Mouse (Mus musculus): ENCODE measurements around the gene Csf1.
"Not testable (repeated sequence)": the region's sequence is repeated elsewhere in the genome, so short reads cannot be mapped to it uniquely, and the experiment has no call there.

Csf1 gene

GRCm38 (mm10) chr3:107748260-107748955, 11.9 kb downstream of the Csf1 start:
- no peak for DNase-seq (ENCODE audit: low spot score)

DNA sequence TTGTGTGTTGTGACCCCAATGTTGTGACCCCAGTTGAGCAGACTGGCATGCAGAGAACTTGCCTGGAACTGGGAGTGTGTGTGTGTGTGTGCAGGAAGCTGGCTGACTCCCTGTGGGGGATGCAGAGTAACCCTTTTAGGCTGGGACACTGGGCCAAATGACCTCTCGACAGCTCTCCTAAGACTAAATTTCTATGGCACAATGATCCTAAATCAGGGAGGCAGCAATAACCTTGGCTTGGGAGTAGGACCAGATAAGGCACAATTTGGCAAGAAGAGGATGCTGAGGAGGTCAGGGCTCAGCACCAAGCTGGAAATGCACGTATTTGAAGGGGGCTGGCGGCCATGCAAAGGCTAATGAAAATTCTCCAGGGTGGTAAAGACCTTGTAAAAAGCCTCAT, 14.2 kb downstream of the Csf1 start:
- DNase-seq (ENCODE audit: low spot score): no peak

GRCm38 (mm10) chr3:107743650-107744049, 16.6 kb downstream of the Csf1 start:
- no peak for DNase-seq (ENCODE audit: low spot score)

DNA sequence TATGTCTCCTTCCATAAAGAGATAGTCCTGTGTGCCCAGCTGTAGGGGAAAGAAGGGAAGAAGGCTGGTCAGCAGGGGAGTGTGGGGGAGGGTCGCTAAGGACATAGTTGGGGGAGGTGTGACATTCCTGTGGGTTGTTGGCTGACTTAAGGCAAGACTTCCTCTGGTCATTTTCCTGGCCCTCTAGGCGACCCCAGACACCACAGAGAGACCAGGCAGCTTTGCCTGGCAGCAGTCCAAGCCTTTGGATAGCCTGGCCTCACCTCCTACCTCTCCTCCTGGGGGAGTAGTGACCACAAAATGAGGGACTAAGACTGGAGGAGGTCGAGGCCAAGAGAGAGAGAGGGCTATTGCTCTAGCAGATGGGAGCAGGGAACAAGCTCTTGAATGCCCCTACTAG, 17.2 kb downstream of the Csf1 start:
- no peak for DNase-seq (ENCODE audit: low spot score)

DNA sequence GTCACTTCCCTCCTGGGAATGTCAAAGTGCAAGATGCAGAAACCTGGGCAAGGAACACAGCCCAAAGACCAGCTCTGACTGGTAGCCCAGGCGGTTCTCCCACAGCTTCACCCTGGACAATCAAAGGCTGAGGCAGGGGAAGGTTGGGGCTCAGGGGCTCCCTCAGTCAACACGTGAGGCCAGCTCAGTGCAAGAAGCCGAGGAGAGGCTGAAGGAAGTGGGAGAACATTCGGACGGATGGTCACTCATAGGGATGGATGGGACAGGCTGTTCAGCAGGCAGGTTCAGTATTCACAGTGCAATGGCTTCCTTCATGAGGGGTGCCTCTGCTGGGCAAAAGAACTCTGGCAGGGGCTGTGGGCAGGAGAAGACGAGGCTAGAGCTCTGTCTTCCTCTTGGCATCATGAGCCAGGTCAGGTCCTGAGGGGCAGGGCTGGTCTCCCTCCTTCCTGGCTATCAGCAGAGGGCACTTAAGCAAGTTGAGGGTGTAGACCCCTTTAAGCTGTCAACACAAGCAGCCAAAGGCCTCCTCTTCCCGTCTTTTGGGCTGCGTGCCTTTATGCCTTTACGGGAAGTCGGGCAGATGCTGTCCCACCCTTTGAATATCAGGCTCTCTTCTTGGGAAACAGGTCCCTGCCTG, 18.1 kb downstream of the Csf1 start:
- DNase-seq (ENCODE audit: low spot score): no peak

- no peak for DNase-seq (ENCODE audit: low spot score)
Measured at GRCm38 (mm10) chr3:107741387-107741786, 18.9 kb downstream of the Csf1 start.

DNA sequence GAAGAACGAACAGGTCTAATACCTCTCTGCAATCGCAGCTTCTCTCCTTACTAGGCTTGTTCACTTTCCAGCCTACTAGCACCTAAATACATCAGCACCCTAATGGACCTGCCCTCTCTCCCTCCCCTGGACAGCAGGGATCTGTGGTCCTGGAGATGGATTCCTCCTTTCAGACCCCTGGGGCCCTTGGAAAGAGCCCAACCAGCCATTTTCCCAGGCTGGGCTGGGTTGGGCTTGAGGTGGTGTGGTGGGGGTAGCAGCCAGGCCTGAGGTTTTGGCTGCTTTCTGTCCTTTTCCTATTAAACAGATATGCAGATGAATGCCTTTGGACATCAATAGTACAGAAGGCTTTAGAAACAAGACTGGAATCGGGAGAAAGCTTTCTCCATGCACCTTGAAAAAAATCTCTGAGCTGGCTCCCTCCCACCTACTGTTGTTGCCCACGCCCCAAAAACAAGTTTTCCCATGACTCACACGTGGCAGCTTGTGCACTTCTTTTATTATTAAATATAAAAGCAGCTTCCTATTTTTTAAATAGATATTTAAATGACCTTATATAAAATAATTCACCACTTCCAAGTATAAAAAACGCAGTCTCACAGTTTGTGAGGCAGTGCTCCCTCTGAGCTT, 19.6 kb downstream of the Csf1 start:
- DNase-seq (ENCODE audit: low spot score): peak; percentile 87

DNA sequence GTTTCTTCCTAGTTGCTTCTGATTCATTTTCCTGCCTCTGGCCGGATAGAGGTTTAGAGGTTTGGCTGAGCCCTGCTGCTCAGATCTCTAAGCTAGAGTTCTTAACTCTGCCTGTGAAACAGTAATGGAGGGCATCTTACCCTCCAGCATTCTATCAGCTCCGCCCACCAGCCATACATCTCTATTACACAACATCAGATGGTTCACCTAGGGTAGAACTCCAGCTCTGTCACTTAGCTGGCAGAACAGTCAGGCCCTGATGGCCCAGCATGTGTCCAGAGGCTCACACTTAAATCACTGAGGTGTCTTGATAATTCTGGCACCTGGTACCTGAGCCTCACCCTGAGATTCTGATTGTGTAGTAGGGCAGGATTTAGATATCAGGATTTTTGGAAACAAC, 20.3 kb downstream of the Csf1 start:
- DNase-seq (ENCODE audit: low spot score): no peak

DNA sequence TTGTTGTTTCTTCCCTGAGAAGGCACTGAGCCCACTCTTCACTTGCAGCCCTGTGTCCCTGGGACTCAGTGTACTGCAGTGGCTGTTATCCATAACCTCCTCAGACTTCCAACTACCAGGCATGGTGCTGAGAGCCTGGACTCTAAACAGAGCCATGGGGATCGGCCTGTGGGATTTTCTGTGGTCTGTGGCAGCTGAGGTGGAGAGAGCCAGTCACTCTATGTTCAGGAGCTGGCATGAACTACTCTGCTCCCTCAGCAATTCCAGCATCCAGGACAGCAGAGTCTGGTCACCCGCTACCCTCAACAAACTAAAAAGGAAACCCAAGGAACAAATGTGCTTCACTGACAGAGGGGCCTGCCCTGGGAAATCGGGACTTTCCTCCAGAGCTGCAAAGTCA, 20.8 kb downstream of the Csf1 start:
- DNase-seq (ENCODE audit: low spot score): no peak

DNA sequence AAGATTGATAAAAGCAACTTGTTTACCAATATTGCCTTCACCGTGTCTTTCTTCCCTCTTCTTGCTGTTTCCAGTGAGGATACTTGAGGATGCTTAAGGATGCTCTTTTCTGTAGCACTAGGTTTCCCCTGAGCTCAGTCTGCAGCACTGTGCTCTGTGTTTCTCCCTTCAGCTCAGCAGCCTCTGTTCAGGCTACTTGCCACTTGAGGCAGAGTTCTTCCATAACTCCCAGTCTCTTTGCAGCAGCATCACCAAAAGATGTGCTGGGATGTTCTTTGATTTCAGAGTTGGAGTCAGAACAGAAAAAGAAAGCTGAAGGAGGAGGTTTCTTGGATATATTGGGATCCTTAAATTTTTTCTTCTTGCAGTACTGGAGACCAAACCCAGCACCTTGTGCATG, 21.6 kb downstream of the Csf1 start:
- no peak for DNase-seq (ENCODE audit: low spot score)

GRCm38 (mm10) chr3:107737609-107738190, 22.6 kb downstream of the Csf1 start:
- no peak for DNase-seq (ENCODE audit: low spot score)

DNA sequence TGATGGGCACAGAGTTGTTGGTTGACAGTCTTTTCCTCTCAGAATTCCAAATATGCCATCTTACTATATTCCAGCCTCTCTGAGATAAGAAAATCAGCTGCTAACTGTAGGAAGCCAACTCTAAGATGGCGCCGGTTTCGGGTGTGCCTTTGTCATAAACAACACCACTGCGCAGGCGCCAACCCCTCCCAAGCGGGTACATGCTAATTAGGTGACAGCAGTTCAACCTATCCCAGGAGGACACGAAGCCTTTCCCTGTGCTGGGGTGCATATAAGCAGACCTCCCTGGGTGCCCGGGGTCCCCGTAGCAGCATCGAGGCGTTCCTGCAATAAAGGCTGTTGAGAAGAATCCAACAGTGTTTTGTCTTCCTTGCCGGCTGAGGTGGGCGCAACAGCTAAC, 24.6 kb downstream of the Csf1 start:
- not testable (repeated sequence) for DNase-seq (ENCODE audit: low spot score)

DNA sequence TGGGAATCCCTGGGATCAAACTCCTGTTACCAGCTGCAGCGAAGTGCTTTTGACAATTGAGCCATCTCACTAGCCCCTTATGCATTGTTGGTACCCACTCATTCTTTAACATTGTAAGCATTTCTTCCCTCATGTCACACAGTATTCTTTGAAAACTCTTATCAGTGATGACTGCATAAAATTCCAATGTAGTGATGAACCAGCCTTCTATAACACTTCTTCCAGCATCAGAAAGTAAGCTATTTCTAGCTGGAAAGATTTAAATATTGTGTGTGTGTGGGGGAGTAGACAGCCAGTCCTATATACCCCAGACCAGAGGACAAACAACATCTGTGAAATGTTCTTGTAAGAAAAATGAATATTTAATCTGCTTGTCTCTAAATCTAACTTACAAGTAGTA, 26.9 kb downstream of the Csf1 start:
- no peak for DNase-seq (ENCODE audit: low spot score)

- DNase-seq (ENCODE audit: low spot score): no peak
Measured at GRCm38 (mm10) chr3:107730236-107730635, 30.0 kb downstream of the Csf1 start.

- DNase-seq (ENCODE audit: low spot score): no peak
Measured at GRCm38 (mm10) chr3:107728509-107728908, 31.8 kb downstream of the Csf1 start.

GRCm38 (mm10) chr3:107715971-107716370, 44.3 kb downstream of the Csf1 start:
- no peak for DNase-seq (ENCODE audit: low spot score)

DNA sequence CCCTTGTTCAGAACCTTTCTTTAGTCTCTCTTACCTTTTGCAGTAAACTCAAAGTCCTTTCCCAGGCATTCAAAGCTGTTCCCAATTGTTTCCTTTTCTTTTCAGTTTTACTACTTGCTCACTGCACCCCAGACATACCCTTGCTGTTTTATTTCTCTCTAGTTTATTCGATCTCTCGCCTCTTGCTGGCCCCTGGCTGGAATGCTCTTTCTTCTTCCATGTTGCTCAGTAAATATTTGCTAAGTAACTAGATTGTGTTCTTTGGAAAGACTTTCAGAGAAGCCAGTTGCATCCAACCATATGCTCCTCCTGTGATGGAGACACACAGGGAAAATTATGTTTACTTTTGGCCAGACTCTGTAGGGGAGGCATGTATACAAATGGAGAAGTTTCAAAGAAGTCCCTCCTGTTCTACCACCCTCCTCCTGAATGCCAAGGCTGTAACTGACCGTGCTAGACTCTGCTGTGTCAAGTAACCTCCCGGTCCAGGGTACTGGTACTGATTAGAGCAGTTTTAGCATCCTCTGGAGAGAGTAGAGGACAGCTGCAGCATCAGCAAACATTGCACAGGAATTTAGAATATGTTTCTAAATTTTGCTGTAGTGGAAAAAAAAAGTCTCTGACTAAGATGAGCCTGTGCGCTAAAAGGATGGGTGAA, 45.9 kb downstream of the Csf1 start:
- no peak for DNase-seq (ENCODE audit: low spot score)

DNA sequence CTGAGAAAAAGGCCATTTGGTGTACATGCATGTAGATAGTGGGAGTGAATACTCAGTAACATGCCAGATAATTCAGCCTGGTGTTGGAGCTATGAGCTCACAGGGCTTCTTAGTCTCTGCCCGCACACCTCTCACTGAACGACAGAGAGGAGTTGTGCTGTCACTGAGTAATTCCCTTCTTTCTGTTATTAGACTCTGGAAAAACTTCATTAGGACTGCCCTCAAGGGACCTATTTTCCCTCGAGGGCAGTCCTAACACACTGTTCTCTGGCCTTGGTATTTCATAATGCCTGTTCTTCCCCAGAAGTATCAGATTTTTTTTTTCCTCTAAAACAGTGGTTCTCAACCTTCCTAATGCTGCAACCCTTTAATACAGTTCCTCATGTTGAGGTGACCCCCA, 48.2 kb downstream of the Csf1 start:
- DNase-seq (ENCODE audit: low spot score): no peak

GRCm38 (mm10) chr3:107709156-107709555, 51.1 kb downstream of the Csf1 start:
- DNase-seq (ENCODE audit: low spot score): no peak

- DNase-seq (ENCODE audit: low spot score): no peak
Measured at GRCm38 (mm10) chr3:107707239-107707638, 53.0 kb downstream of the Csf1 start.

- no peak for DNase-seq (ENCODE audit: low spot score)
Measured at GRCm38 (mm10) chr3:107706164-107706563, 54.1 kb downstream of the Csf1 start.

GRCm38 (mm10) chr3:107704371-107704705, 55.9 kb downstream of the Csf1 start:
- no peak for DNase-seq (ENCODE audit: low spot score)
